Mouse (Mus musculus) midbrain, embryonic 11.5 days (tissue): ENCODE results near the gene Dgki. TPM values are rescaled to one million over a fixed set of nuclear protein-coding genes. Genes with fewer than 3 reads are reported as not detected.
A peak's percentile ranks its signal among the peaks of the same experiment; 100 is the strongest.

ENCODE experiments used
- ATAC-seq: fragments of 200-750 bp; cut with Nextera tagmentation; 2 replicates; pipeline ENCODE4 v1.8.0; 2017; ENCODE audit warnings: moderate TSS enrichment, moderate library complexity; ENCODE audit not compliant: low FRiP score
- DNase-seq: peaks from one replicate; pipeline ENCODE4 v3.0.0; 2015; ENCODE audit warnings: low spot score; ENCODE audit errors: missing footprints
- H3K27ac ChIP-seq: fragments of 300-500 bp; sonication (generic); 2 replicates; pipeline ENCODE4 v1.5.1; 2014; ENCODE audit warnings: low read depth, low read length
- H3K27me3 ChIP-seq: fragments of 300-500 bp; sonication (generic); 2 replicates; pipeline ENCODE4 v1.6.1; 2014; ENCODE audit warnings: mild to moderate bottlenecking, low read length, moderate library complexity, mixed read lengths; ENCODE audit not compliant: control insufficient read depth, insufficient read depth
- H3K36me3 ChIP-seq: fragments of 300-500 bp; sonication (generic); 2 replicates; pipeline ENCODE4 v1.6.1; 2014; ENCODE audit warnings: mild to moderate bottlenecking, low read length, moderate library complexity, mixed read lengths; ENCODE audit not compliant: control insufficient read depth, insufficient read depth
- H3K4me1 ChIP-seq: fragments of 300-500 bp; sonication (generic); 2 replicates; pipeline ENCODE4 v1.6.1; 2014; ENCODE audit warnings: low read length; ENCODE audit not compliant: control insufficient read depth, insufficient read depth
- H3K4me2 ChIP-seq: fragments of 300-500 bp; sonication (generic); 2 replicates; pipeline ENCODE4 v1.6.1; 2014; ENCODE audit warnings: mild to moderate bottlenecking, moderate library complexity
- H3K4me3 ChIP-seq: fragments of 300-500 bp; sonication (generic); 2 replicates; pipeline ENCODE4 v1.5.1; 2014; ENCODE audit warnings: low read depth, low read length
- H3K9ac ChIP-seq: fragments of 300-500 bp; sonication (generic); 2 replicates; pipeline ENCODE4 v1.6.1; 2014; ENCODE audit warnings: low read length
- H3K9me3 ChIP-seq: fragments of 300-500 bp; sonication (generic); 2 replicates; pipeline ENCODE4 v1.6.1; 2016; ENCODE audit warnings: low read length; ENCODE audit not compliant: control insufficient read depth
- WGBS: fragments of 180-500 bp; shearing (Covaris S2); extraction: QIAGEN DNeasy Blood & Tissue Kit; methylation state at CpG from one replicate; pipeline ENCODE4 v1.1.7; 2014; 5-methylcytosine and 5-hydroxymethylcytosine counted together
- polyA plus RNA-seq: library from polyadenylated mRNA; unstranded; fragments of >200 nt; fragmentation: Nextera tagmentation; extraction: Ambion mirVana; gene quantifications from 2 replicates; pipeline ENCODE4 v1.2.1, GENCODE M21; 2014

The Dgki gene
- polyA plus RNA-seq, 1 experiment from 2014 or later = 2.1 TPM

DNA sequence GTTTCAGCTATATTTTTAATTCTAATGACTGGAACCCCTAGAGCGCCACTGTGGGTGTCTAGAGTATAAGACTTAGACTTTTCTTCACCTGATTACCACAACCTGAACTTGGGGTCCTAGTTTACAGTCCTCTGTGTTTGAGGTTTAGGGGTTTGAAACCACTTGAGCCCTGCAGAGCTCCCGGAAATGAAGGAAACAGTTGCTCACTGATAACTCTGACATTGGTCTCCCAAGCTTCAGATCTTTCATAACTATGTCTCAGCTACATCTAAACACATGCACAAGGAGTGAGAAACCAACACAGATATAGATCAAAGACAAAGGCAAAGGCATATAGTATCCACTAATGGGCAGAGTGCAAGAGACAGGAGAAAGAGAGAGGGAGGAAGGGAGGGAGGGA is 271.7 kb downstream of the Dgki start:
- Histone ChIP-seq H3K27ac (no peak overlapping the region), H3K4me1 (no peaks in the 10 kb centered on the region), H3K4me3 (no peak overlapping the region), H3K9me3 (no peaks in the 10 kb centered on the region), H3K36me3 (no peaks in the 10 kb centered on the region), H3K4me2 (no peak overlapping the region), H3K27me3 (no peaks in the 10 kb centered on the region), H3K9ac (no peak overlapping the region)
- DNase-seq = no peak
- no peak for ATAC-seq
- 87% methylated on average over 2 of the region's 2 CpGs for WGBS

DNA sequence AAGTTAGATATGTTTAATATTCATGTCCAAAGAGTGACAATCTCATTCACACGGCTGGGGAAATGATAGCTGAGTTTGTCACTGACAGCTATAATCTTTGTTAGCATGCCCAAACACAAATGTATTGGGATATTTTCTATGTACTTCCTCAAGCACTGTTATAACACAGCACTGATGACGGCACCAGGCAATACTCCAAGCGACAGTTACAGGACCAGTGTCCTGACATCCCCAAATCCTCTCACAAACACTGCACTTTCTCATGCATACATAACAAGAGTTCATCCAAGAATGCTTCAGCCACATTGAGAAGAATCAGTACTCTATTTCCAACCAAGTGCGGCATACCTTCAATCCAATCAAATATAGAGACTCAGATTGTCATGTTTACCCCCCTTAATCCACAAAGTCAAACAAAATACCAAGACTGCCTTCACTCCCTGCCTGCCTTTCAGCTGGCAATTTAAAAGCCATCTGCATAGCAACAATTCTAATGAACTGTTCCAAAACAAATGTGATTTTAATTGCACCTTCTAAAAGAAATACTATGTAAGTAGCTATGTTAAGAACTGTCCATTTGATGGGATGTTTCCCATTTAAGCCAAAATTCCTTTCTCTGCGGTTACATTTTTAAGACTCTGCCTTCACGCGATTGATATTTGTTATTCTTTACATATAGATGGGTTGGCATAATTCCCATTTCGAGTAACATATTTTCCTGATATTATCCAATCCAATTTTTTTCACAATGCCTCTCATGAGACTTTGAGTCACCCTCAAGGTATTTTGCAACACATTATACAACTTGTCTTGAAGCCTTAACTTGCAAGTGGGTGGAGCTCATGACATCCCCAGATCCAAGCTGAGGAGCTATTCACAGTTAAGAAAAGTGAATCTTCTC is 273.4 kb downstream of the Dgki start:
- no peak overlapping the region for H3K4me2 ChIP-seq
- no peaks in the 10 kb centered on the region for H3K36me3 ChIP-seq
- no peak overlapping the region for H3K4me3 ChIP-seq
- 77% methylated on average over 8 of the region's 8 CpGs for WGBS
- H3K9me3 ChIP-seq = no peaks in the 10 kb centered on the region
- no peak for ATAC-seq
- H3K27ac ChIP-seq = no peak overlapping the region
- no peak overlapping the region for H3K9ac ChIP-seq
- no peaks in the 10 kb centered on the region for H3K4me1 ChIP-seq
- no peaks in the 10 kb centered on the region for H3K27me3 ChIP-seq
- DNase-seq = no peak

DNA sequence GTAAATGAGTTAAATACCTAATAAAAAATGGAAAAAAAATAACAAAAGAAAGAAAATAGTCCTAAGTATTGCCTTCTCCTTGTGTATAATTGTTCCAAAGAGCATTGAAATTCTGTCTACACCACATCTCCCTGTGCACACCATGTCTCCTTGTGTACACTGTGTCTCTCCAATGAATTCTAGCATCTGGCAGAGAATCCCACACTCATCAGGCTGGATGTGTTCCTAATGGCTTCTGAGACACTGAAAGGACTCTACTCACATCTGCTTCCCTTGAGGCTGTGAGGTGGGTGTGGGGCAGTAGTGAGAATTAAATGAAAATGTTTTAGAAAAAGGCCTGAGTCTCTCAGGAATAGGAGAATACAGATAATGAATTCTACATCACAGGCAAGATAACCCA is 283.9 kb downstream of the Dgki start:
- Histone ChIP-seq H3K4me2 (no peak overlapping the region), H3K27me3 (no peaks in the 10 kb centered on the region), H3K4me3 (no peak overlapping the region), H3K9me3 (no peaks in the 10 kb centered on the region), H3K27ac (no peak overlapping the region), H3K36me3 (no peaks in the 10 kb centered on the region), H3K9ac (no peak overlapping the region), H3K4me1 (no peaks in the 10 kb centered on the region)
- DNase-seq (no peak), ATAC-seq (peak; percentile 82)

DNA sequence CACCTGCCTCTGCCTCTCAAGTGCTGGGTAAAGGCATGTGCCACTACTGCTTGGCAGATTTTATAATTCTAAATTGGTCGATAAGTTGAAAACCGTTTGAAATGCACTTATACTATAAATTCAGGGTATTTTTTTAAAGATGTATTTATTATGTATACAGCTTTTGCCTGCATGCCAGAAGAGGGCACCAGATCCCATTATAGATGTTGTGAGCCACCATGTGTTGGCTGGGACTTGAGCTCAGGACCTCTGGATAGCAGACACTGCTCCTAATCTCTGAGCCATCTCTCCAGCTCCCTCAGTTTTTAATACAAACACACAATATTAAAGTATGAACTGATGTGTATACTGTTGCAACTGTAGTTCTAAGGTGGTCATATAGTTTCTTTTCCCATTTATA is 288.4 kb downstream of the Dgki start:
- WGBS = 86% methylated on average over 2 of the region's 2 CpGs
- no peak overlapping the region for H3K4me3 ChIP-seq
- ATAC-seq = no peak

DNA sequence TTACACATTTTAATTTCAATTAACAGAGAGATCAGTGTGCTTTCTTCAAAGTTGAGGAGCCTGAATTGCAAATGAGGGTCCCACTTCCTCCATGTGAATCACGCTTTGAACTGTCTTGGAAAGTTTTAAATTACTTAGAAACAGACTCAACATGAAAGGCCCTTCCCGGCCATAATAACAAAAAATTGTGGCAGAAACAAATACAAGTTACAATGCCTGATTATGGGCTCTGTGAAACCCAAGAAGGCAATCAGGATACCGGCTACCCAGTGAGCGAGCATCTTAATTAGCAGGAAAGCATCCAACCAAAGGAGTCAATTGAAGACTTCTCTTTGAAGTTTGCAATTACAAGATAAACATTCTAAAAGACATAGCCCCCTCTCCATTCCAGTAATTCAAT is 292.4 kb downstream of the Dgki start:
- H3K4me3 ChIP-seq = no peak overlapping the region
- H3K4me2 ChIP-seq = no peak overlapping the region
- 8% methylated on average over 4 of the region's 4 CpGs for WGBS
- H3K27me3 ChIP-seq = no peaks in the 10 kb centered on the region
- DNase-seq (no peak), ATAC-seq (no peak)
- H3K36me3 ChIP-seq = no peaks in the 10 kb centered on the region
- no peaks in the 10 kb centered on the region for H3K9me3 ChIP-seq
- H3K4me1 ChIP-seq = no peaks in the 10 kb centered on the region
- no peak overlapping the region for H3K27ac ChIP-seq
- no peak overlapping the region for H3K9ac ChIP-seq

More for the DNA sequence above, 288.4 kb downstream of the Dgki start:
- H3K27me3 ChIP-seq = no peaks in the 10 kb centered on the region
- no peak overlapping the region for H3K4me2 ChIP-seq
- no peaks in the 10 kb centered on the region for H3K9me3 ChIP-seq
- H3K27ac ChIP-seq = no peak overlapping the region
- no peak for DNase-seq
- no peaks in the 10 kb centered on the region for H3K36me3 ChIP-seq
- no peak overlapping the region for H3K9ac ChIP-seq
- H3K4me1 ChIP-seq = no peaks in the 10 kb centered on the region

DNA sequence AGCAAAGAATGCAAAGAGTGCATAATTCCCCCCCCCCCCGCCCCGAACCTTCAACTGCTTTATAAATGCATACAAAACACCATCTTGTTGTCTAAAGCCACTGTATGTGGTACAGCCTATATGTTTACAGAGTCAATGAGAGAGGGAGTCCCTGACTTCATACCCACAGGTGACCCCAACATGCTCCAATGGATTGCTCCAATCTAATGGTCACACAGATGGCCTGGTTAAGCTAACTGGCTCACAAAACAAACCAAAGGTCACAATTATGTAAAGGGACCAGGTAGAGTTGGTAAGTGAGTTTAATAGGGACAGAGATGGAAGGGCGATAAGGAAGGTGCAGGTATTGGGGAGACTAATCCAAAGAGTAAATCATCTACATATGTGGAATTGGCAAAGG is 295.1 kb downstream of the Dgki start:
- Histone ChIP-seq H3K4me1 (no peaks in the 10 kb centered on the region), H3K9ac (no peak overlapping the region), H3K9me3 (no peaks in the 10 kb centered on the region), H3K4me3 (no peak overlapping the region), H3K36me3 (no peaks in the 10 kb centered on the region), H3K4me2 (no peak overlapping the region), H3K27me3 (no peaks in the 10 kb centered on the region), H3K27ac (no peak overlapping the region)
- ATAC-seq = no peak
- 91% methylated on average over 3 of the region's 3 CpGs for WGBS
- DNase-seq = no peak

DNA sequence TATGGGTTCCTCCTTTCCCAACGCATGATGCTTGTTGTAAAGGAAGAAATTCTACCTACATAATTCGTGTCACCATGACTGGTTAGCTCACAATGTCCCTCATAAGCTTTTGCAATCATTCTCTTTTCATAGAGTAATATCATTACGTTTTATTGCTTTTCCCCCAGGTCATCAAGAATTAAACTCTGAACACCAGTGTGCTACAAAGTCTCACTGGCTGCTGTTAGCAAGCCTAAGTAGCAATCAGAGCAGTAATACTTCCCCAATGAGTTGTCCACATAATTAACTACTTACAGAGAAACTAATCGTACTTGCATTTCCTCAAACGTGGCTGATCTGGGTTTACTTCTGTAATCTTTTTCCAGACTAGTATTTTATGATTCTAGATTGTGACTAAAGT is 296.7 kb downstream of the Dgki start:
- no peak overlapping the region for H3K4me3 ChIP-seq
- ATAC-seq (no peak), DNase-seq (no peak)
- 82% methylated on average over 5 of the region's 5 CpGs for WGBS
- H3K9ac ChIP-seq = no peak overlapping the region
- no peak overlapping the region for H3K27ac ChIP-seq
- no peaks in the 10 kb centered on the region for H3K27me3 ChIP-seq
- no peaks in the 10 kb centered on the region for H3K36me3 ChIP-seq
- H3K9me3 ChIP-seq = no peaks in the 10 kb centered on the region
- H3K4me1 ChIP-seq = no peaks in the 10 kb centered on the region
- H3K4me2 ChIP-seq = no peak overlapping the region

DNA sequence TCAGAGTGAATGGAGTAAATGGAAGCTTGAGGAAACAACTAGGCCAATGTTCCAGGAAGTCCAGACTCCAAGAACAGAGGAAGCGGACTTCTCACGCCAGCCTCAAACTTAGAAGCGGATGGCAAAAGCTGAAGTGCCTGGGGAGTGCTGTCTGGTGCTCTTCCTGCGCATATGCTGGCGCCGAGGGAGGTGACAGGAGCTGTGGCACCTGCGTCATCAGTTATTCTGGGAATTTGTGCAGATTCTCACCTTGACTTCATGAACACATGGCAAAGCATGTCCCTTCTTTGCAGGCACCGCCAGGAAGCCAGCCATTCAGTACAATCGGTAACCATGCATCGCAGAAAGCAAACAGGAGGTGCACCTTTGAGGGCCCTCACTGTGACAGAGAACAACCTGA is 301.0 kb downstream of the Dgki start:
- no peak overlapping the region for H3K4me2 ChIP-seq
- no peak for ATAC-seq
- H3K4me3 ChIP-seq = no peak overlapping the region
- 90% methylated on average over 10 of the region's 10 CpGs for WGBS
- H3K27ac ChIP-seq = no peak overlapping the region
- no peaks in the 10 kb centered on the region for H3K9me3 ChIP-seq
- no peaks in the 10 kb centered on the region for H3K36me3 ChIP-seq
- no peak for DNase-seq
- no peaks in the 10 kb centered on the region for H3K4me1 ChIP-seq
- H3K9ac ChIP-seq = no peak overlapping the region
- no peaks in the 10 kb centered on the region for H3K27me3 ChIP-seq

DNA sequence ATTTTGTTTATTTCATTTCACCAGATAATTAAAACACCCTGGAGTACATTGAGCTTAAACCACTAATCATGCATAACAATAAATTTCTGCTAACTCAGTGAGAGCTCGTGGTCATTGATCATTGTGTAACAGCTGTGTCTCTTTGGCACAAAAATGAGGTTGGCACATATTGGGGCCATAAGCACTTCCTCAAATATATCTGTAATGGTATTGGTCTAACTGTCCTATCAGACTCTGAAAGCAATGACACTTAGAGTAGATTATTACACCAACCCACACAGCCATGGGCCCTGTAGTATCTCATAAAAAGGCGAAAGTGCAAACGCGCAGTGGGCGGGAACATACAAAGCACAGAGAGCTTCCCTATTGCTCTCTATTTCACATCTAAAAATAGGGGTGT is 305.7 kb downstream of the Dgki start:
- H3K4me2 ChIP-seq = no peak overlapping the region
- H3K4me3 ChIP-seq = no peak overlapping the region
- no peaks in the 10 kb centered on the region for H3K27me3 ChIP-seq
- no peak overlapping the region for H3K9ac ChIP-seq
- H3K4me1 ChIP-seq = no peaks in the 10 kb centered on the region
- H3K36me3 ChIP-seq = no peaks in the 10 kb centered on the region
- ATAC-seq (no peak), DNase-seq (no peak)
- H3K27ac ChIP-seq = no peak overlapping the region
- 89% methylated on average over 5 of the region's 5 CpGs for WGBS
- H3K9me3 ChIP-seq = no peaks in the 10 kb centered on the region
